Mouse (Mus musculus) retina, adult 2 months (tissue): ENCODE results near the gene Snx21.

Source experiments
- DNase-seq: peaks from one replicate; pipeline ENCODE4 v3.0.0-alpha.2; 2012; ENCODE audit warnings: low read depth, low spot score

The Snx21 gene

GRCm38 (mm10) chr2:164785481-164786387, at the start of gene Snx21:
Gene Snx21 (plus strand): TSS chr2:164785823.
- peak; percentile 85 for DNase-seq

DNA sequence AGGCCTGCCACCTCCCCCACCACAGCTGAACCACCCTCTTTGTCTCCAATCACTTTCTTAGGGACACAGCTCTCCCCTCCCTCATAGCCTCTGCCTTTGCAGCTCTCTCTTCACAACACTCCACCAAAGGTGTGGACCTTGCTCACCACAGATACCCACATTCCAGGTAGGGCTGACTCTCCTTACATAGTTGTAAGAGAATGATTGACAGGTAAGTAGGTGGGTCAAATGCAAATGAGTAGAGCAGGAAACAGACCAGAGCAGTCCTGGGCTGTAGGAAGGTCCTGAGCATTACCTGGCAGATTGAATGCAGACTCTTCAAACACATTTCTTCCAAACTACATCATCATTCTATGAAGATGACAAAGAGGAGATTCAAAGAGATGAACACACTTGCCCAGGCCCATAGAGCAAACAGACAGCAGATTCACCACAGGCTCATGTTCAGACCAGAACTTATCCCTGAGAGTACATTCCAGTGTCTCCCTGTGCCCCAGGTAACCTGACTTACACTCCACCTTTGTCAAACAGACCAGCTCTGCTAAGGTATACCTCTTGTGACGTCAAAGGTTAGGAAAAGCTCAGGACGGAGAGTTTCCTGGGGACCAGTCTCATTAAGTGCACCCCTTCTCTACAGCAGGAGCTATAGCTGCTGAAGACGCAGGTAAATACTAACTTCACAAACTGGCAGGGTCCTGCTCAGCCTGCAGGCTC, 48.1 kb upstream of the Snx21 start:
- no peak for DNase-seq

DNA sequence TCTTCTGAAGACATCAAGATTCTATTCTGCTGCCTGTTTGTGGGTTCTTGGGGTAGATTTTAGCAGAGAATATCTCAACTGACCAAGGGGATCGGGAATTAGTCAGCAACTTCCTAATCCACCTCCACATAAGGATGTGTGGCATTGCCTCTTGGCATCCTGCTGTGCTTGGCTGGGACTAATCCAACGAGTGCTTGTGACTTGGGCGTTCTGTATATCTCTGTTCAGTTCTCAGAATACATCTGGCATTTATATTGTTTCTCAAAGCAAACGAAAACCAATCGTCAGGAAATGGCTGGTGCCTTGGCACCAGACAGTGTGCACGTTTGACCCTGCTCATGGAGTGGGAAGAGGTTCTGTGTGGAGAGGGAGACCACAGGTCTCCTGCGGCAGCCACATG, 45.7 kb upstream of the Snx21 start:
- DNase-seq, result no peak

GRCm38 (mm10) chr2:164744987-164745386, 40.6 kb upstream of the Snx21 start:
- no peak for DNase-seq

DNA sequence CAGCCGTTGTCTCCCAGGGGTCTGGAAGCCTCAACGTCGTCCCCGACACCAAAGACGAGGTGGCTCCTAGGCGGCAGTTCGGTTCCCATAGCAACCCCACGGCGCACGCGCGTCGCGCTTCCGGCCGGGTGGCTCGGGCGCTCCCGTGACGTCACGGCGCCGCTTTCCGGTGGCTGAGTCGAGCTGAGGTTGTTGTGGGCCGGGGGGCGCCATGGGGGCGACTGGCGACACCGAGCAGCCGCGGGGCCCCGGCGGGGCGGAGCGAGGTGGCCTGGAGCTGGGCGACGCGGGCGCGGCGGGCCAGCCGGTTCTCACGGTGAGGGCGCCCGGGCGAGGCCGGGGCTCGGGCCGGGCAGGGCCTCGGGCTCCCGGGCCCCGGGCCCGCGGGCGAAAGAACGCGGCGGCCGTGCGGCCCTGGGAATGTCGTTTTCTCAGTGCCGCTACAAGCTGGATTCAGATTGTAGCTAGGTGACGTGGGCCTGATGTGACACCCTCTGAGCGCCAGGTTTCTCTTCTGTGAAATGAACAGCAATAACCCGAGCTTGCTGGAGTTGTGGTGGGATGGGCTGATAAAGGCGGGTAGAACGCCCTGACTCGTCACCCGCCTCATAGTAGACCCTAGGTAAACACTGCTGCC, 39.7 kb upstream of the Snx21 start, which contains the start of the genes Wfdc3 and Dnttip1:
Gene Wfdc3, minus strand, starts transcription at position 89 of the 637 bp plus-strand sequence.
Gene Dnttip1, plus strand, starts transcription at position 141 of the 637 bp plus-strand sequence.
- peak; percentile 78 for DNase-seq

- no peak for DNase-seq
These were observed 38.9 kb upstream of the Snx21 start for GRCm38 (mm10) chr2:164746693-164747092.

DNA sequence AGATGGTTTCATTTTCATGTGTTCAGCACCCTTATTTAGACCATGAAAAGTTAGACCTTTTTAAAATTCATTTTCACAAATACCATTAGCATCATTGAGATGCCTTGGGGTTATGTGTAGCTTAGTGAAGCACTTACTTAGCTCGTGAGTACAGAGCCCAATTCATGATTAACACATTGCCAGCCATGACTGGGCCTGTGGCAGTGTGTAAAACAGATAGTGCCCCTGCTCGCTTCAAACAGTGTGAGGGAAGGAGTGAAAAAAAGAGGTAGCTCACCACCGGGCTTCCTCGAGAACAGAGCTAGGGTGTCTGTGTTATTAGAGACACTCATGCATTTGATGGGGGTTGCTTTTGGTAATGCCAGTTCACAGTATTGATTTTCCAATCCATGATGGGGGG, 37.4 kb upstream of the Snx21 start:
- no peak for DNase-seq

GRCm38 (mm10) chr2:164748991-164749390, 36.6 kb upstream of the Snx21 start:
- DNase-seq, result no peak

DNA sequence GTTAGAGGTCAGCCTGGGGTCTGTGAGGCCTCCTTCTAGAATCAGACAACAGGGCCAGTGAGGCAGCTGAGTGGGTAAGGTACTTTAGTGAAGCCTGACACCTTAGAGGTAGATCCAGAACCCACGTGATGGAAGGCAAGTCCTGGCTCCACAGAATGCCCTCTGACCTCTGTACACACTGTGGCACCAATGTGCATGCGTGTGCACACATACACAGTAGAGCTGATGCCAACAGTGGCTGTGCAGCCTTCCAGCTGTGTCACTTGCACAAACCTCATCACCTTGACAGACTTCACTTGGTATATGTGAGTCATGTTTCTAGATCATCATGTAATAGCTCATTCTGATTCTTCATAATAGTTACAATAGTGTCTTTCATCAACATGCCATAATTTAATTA, 33.2 kb upstream of the Snx21 start:
- DNase-seq, result no peak

DNA sequence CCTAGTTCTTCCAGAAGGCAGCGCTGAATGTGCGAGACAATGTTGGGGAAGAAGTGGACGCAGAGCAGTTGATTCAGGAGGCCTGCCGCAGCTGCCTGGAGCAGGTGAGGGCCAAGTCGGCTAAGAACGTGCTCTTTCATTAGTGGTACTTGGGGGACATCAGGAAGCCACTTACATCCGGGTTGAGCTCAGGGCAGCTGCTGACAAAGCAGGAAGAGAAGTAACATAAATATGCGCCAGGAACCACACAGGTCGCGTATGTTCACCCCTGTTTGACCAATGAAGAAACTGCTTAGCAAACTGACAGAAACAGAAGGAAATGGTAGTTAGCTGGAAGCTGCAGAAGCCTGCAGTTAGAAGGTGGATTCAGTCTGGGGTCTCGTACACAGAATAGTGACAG, 31.5 kb upstream of the Snx21 start:
- DNase-seq, result no peak

DNA sequence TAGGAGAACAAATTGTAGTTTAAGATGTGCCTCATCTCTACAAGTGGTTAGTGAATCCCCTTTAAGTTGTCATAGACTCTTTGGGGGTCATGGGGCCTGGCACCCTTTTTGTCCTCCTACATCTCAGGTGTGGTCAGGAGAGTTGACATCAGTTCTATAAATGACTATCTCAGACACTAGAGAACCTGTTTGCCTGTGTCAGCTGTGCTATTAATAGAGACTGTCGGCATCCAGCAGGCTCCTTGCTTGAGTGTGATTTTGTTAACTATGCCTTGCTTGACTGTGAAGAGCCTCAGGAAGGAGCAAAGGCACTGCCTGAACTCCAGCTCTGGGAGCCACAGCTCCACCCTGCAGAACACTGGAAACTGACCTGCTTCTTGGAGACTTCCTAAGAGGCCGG, 30.8 kb upstream of the Snx21 start:
- DNase-seq, result no peak

DNA sequence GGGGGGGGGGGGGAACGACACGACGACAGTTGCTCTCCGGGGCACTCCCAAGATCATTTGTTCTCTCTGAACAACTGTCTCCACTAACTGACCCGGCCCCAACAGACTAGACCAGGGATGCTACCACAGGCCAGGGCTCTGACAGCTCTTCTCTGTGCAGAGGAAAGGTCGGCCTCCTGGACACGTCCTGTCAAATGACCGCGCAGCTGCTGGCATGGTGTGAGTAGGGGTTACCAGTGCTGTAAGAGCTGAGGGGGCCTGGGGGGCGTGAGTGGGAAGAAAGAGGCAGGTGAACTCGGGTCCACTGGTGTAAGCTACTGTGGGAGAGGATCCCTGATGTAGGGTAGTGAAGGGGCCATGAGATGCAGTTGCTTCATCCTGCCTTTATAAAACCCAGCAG, 27.8 kb upstream of the Snx21 start:
- no peak for DNase-seq

DNA sequence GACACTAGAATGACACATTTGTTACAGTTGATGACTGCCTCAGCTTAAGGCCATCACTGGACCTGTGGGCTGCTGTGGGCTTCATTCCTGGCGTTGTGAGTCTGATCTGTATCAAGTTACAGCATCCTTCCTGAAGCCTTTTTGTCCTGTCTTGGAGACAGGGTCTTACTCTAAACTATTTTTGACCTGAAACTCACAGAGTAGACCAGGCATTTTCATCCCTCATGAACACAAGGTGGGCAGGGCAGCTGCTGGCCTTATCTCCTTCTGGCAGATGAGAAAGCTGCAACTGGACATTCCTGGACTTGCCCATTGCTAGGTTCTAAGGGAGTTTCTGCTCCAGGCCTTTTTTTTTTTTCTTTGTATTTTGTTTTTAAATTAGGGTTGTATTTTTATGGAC, 26.9 kb upstream of the Snx21 start:
- no peak for DNase-seq

GRCm38 (mm10) chr2:164760059-164760833, 25.4 kb upstream of the Snx21 start:
- no peak for DNase-seq

DNA sequence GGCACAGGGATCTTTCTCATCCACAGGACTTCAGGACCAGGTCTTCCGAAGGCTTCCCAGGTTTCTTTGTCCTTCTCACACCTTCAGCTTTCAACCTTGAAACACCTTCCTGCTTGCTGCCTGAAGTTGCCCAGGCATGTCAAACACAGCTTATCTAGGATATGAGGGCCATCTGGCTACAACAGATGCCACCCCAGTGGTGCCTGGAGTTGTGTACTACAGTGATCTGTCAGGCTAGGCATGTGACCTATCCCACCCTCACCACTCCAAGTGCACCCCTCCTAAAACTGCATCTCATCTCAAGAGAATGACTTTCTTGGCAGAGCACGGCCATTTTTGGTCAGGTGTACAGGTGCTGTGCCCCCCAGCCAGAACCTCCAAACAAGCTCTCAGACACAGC, 24.1 kb upstream of the Snx21 start:
- DNase-seq, result no peak

- DNase-seq, result no peak
These were observed 23.7 kb upstream of the Snx21 start for GRCm38 (mm10) chr2:164761971-164762370.

DNA sequence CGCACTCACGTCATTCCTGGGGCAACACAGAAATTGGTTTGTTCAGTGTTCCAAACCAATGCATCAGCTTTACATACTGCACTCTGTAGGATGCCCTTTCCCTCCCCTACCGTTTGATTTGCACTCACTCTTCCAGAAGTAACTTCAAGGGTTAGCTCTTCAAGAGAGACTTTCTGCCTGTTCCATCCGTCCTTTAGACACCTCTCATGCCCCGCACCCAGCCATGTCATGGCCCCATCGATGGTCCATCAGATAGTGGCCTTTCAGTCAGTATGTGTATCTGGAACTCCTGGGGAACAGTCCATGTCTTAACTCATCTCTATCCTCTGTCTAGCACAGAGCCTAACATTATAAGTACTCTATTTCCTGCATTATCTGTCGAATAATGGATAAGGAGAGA, 23.0 kb upstream of the Snx21 start:
- no peak for DNase-seq

GRCm38 (mm10) chr2:164765841-164766240, 19.8 kb upstream of the Snx21 start:
- no peak for DNase-seq

DNA sequence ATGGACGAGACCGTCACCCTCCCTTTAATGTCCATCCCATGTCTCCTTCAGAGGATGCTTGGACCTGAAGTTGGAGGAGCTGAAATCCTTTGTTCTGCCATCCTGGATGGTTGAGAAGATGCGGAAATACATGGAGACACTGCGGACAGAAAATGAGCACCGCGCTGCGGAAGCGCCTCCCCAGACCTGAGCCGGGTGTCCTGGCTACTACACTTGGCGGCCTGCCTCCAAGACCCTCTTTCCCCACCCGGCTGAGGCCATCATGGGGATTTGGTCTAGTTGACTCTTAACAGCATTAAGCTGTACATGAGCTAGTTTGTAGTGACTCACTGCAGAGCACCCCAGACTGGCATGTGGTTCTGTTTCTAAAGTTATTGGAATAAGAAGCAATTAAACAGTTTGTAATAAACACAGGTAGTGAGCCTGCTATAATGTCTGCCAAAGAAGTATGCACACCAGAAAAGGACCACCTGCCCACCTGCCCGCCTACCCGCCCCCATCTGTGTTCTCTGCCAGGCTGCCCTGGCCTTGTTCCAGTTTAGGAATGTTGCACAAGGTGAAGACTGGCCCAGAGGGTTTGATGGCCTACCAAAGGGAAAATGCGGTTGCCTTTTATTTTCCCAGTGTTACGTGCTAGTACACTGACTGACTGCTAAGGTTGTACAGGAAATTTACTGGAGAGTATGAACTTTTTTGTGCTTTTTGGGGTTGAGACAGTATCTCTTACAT, 17.6 kb upstream of the Snx21 start:
- no peak for DNase-seq

GRCm38 (mm10) chr2:164769258-164770037, 16.2 kb upstream of the Snx21 start, which contains the start of gene Ube2c:
Gene Ube2c (plus strand): TSS chr2:164769898.
- DNase-seq, result peak; percentile 85
